Mouse (Mus musculus): Measurements from ENCODE around the gene Itpr2.

Gene Itpr2

GRCm38 (mm10) chr6:146302574-146303130 lies 199.4 kb downstream of the Itpr2 start:
- DNase-seq, result no peak

- no peak for DNase-seq
Measured at GRCm38 (mm10) chr6:146302101-146302500, 199.9 kb downstream of the Itpr2 start.

- DNase-seq, result no peak
Measured at GRCm38 (mm10) chr6:146300961-146301360, 201.1 kb downstream of the Itpr2 start.

- no peak for DNase-seq
Measured at GRCm38 (mm10) chr6:146298712-146299111, 203.3 kb downstream of the Itpr2 start.

- no peak for DNase-seq
Measured at GRCm38 (mm10) chr6:146291036-146291435, 211.0 kb downstream of the Itpr2 start.

- DNase-seq, result no peak
Measured at GRCm38 (mm10) chr6:146289801-146290200, 212.2 kb downstream of the Itpr2 start.

- DNase-seq, result no peak
Measured at GRCm38 (mm10) chr6:146288266-146288665, 213.8 kb downstream of the Itpr2 start.

- DNase-seq, result no peak
Measured at GRCm38 (mm10) chr6:146284921-146285565, 217.0 kb downstream of the Itpr2 start.

- no peak for DNase-seq
Measured at GRCm38 (mm10) chr6:146283981-146284380, 218.0 kb downstream of the Itpr2 start.

- DNase-seq, result peak; percentile 46
Measured at GRCm38 (mm10) chr6:146282061-146282659, 219.9 kb downstream of the Itpr2 start.

GRCm38 (mm10) chr6:146281176-146281899 lies 220.7 kb downstream of the Itpr2 start:
- peak; percentile 15 for DNase-seq

GRCm38 (mm10) chr6:146273256-146273655 lies 228.8 kb downstream of the Itpr2 start:
- DNase-seq, result no peak

- DNase-seq, result peak; percentile 59
Measured at GRCm38 (mm10) chr6:146272253-146273036, 229.6 kb downstream of the Itpr2 start.

- DNase-seq, result peak; percentile 74
Measured at GRCm38 (mm10) chr6:146270776-146271533, 231.1 kb downstream of the Itpr2 start.

- peak; percentile 14 for DNase-seq
Measured at GRCm38 (mm10) chr6:146270162-146270561, 231.9 kb downstream of the Itpr2 start.

- DNase-seq, result no peak
Measured at GRCm38 (mm10) chr6:146269291-146269690, 232.7 kb downstream of the Itpr2 start.

- DNase-seq, result no peak
Measured at GRCm38 (mm10) chr6:146260674-146261376, 241.2 kb downstream of the Itpr2 start.

GRCm38 (mm10) chr6:146258751-146259150 lies 243.3 kb downstream of the Itpr2 start:
- no peak for DNase-seq

GRCm38 (mm10) chr6:146258261-146258660 lies 243.8 kb downstream of the Itpr2 start:
- no peak for DNase-seq

GRCm38 (mm10) chr6:146256947-146257670 lies 244.9 kb downstream of the Itpr2 start:
- DNase-seq, result no peak

- no peak for DNase-seq
Measured at GRCm38 (mm10) chr6:146256401-146256800, 245.6 kb downstream of the Itpr2 start.

Data from cerebellum, adult 11 months (tissue).